Mouse (Mus musculus): ENCODE data around the gene Ttc27.
A peak's percentile ranks its signal among the peaks of the same experiment; 100 is the strongest.

Gene Ttc27

DNA sequence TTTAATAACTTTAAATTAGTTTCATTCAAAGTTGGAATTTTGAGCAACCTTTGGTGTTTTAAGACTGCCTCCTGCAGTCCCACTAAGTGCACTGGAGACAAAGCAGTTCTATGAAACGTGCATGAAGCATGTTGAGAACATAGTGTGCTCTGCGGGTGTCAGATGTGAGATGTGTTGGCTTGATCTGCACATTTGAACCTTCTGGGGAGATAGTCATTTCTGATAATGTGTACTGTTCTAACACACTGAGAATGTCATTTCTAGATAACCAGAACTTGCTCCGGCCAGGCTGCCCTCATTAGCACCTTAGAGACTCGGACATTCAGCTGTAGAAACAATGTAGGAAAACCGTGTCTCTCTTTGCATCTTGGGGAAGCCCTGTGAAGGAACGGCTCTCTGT is 126.0 kb downstream of the Ttc27 start:
- no peak for DNase-seq

DNA sequence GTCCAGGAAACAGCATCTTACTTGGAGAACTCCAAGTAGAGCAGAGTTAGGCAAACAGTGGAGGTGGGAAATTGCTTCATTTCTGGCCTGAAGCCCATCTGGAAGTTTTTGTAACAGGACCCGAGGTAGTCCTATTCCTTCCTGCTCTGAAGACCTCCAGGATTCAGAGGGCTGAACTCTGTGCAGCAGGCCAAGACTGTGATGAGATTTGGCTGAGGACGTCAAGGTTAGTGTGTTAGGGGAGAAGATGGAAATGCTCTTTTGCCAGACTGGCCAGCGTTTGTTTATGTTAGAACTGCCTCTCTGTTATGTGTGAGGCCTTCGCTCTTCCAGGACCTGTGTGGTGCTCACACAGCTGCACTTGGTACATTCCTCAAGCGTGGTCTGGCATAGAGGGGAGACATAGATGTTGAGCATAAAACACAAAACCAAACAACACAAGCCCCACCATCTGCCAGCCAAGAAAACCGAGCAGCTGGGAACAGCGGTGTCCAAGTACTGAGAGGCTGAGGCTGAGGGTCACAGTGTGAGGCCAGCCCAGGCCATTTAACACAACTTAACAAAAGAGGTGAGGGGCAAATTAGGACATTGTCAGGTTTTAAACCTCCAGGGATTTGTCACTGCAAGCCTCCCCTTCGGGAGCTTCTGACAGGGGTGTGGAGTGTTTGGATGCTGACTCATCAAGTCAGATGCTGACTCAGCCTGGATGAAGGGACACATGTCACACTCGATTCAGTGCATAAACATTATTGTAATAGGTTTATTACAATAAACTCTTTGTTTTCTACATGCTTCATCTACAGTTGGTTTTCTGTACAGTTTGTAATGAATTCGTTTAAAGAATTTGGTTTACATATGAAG is 128.7 kb downstream of the Ttc27 start:
- peak; percentile 21 for DNase-seq

DNA sequence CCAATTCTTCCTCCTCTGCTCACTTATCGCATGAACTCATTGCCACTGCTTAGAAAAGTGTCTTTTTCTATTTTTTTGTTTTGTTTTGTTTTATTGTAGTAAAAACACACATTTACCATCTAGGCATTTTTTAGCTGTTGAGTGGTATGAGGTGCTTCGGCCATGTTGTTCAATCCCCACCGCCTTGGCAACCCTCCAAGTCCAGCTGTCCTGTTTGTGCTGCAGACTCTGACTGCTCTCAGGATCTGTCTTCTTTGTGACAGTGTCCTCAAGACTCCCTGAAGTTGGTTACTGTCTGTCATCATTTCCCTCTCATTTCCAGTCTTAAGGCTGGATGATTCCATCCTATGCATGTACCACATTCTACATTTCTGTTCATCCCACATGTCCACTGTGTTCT is 132.7 kb downstream of the Ttc27 start:
- DNase-seq = no peak

DNA sequence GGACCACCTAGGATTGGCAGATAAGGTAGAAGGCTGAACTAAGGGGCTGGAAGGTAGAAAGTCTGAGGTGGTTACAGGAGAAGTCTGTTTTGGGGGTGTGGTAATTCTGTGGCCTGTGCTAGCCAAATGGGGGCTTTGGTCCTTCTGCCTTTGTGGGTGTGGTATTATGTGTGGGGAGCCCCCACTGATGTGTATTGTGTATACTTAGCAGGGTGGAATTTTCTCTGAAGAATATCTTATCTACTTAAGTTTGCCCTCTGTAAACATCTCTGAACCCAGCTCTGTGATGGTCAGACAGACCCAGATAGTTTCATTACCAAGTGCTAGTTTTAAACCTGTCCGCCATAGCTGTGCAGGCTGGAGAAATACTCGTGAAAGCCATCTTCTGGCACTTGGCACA is 141.8 kb downstream of the Ttc27 start:
- DNase-seq = no peak

DNA sequence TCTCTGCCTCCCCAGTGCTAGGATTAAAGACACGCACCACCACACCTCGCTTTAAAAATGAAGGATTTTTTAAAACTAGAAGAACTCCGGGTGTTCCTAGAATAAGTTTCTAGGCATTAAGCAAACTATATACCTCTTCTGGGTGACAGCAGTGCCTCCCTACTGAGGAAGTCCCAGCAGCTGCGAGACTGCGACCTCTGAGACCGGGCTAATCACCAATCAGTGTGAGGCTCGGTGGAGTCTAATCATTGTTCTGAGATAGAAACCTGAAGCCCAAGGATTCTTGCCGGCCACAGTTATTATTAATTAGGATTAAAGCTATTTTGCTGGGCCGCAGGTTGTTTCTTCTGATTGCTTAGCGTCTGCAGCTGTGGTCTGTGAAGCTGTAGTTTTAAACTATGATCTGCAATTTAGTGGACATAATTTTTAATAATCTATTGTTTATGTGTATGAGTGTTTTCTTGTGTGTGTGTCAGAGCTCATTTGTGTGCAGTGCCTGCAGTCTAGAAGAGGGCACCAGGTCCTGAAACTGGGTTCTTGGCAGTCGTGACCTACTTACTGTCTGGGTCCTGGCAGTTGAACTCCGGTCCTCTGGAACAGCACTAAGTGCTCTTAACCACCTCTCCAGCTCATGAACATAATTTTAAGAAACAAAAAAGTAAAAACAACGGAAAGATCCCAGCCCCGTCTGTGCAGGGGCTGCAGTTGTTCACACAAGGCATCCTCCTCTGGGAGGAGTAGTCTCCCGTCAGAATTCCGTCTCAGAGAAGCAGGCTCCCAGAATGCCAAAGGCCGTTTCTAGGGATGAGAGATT is 142.9 kb downstream of the Ttc27 start:
- DNase-seq = no peak

DNA sequence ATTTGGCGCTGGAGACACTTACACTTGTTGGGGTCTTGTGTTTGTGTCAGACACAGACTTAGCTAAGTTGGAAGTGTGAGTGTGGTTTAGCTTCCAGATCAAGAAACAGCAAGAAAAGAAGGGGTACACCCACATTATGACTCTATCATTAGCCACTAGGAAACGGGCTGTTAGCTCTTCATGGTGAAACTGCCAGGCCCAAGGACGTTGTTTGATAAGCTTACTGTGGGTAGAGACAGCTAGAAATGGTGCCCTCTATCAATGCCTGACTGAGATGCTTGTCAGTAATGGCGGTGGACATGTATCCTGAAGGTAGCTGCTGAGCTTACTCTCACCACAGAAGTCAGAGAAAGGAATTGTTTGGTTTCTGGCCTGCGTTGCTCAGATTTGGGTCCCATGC is 146.3 kb downstream of the Ttc27 start:
- no peak for DNase-seq

DNA sequence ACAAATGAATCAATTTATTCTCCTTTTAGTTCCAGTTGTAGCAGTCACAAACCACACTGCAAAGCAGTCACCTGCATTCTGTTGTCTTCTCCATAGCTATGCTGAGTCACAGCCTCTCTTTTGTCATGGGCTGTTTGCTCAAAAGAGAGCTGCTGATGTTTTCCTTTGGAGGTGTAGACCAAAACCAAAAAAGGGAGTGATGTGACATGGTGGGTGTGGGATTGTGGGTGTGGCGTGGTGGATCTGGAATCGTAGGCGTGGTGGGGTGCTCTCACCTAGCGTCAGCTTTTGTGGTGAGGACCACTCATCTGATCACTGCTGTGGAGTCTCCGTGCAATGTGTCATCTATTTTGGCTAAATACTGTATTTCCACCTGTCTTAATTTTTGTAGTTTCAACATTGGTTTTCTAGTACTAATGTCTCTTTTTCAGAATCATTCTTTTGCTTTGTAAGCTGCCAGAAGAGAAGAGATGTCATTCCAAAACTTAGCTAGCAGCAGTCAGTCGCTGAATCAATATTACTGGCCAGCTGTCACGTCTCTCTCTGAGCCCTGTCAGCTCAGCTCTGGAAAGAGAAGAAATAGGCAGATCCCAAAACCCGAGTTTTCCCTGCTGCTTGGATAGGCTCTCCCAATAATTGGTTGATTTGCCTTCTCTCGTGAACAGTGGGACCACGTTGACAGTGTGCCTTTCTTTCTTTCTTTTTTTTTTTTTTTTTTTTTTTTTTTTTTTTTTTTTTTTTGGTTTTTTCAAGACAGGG is 147.4 kb downstream of the Ttc27 start:
- no peak for DNase-seq

DNA sequence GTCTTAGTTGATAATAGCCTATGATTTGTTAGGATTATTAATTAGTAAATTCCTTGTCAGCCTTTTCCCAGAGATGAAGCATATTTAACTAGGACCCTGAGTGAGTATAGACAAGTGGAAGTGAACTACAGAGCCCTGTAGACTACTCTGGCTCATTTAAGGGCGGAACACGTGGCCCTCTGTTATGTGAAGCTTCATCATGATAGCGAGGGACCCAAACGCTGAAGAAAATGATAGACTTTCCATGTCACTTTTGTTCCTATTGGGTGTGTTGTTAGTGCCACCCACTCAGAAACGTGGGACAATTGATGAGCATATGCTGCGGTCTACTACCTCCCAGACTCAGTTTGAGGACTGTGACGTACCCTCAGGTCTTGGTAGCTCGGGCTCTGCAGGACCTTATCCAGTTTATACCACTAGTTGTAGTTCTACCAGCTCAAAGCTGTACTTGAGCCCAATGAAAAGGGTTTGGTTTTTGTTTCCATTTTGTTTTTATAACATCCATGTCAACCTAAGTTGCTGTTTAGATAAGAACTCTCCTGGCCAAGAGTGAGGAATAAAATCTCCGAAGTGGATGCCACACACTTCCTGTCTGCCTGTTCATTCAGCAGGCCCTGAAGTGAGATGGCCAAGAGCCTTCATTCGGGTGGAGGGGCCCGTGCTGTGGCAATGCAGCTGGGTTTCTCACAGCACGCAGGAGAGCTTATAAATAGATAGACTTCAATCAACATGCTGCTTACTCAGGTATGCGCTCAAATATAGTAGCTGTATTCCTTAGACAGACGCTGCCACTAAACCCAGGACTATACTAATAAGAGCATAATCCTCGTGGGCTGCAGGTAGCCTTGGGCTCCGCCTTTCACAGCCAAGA is 148.4 kb downstream of the Ttc27 start:
- no peak for DNase-seq

DNA sequence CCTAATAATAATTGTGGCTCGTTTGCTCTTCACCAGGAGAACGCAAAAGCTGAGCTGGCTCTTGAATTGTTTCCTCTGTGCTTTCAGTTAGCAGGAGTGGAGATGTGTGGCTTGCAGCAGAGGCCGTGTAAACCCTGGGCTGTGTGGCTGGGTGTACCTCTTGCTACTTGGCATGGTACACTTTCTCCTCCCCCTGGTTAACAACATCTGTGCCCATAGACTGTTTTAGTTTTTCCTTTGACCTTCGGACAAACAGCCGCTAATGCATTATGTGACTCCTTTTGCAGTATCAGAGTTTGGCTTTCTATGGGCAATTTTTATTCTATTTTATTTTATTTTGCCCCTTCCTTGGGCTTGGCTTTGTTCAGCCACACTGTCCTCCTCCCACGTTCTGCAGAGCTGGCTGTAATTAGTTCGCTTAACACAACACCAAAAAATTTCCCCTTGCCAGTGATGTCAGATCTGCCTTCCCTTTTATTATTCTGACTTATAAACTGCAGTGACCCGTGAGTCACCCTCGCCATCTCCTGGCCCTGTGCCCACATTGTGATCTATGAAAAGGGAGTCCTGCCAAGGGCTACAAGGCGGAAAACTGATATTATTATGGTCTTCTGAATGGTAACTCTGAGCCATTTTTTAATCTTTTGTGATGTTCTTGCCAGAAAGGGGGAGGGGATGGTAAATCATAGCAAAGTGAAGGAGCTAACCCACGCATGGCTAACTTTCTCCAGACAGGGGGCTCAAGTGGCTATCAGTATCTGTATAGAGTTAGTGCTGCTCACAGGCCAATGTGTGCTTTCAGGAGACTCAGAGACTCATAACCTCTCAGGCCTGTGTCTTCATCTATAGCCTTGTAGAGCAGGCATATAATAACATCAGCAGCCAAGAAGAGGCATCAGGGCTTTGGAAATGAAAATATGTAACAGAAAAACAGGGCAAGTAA is 149.3 kb downstream of the Ttc27 start:
- peak; percentile 74 for DNase-seq

DNA sequence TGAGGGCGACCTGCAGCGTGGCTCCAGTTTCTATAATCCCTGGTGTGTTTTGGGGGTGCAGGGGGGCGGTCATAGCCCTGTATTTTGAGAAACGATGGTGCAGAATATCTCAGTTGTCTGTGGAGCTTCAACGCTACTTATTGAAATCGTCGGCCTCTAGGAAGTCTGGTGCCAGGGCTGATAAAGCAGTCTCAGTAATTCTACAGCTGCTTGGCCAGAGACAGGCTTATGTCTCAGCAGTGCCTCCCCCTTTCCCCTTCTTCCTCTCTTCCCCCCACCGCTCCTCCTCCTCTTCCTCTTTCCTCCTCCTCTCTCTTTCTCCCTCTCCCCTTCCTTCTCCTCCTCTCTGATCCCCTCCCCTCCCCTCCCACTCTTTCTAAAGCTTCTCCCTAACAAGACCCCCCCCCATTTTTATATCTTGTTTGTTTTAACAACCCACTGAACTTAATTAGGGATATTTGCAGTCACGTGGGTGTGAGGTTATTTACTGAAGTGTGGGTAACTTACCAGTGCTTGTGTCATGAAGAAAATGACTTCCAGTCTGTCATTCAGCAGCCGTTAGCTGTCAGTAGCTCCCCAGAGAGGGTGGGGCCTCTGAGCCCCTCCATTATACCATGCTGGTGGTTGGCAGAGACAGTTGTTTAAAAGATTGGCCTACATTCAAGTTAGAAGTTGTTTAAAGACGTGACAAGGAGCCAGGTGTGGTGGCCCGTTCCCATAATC is 150.8 kb downstream of the Ttc27 start:
- no peak for DNase-seq

DNA sequence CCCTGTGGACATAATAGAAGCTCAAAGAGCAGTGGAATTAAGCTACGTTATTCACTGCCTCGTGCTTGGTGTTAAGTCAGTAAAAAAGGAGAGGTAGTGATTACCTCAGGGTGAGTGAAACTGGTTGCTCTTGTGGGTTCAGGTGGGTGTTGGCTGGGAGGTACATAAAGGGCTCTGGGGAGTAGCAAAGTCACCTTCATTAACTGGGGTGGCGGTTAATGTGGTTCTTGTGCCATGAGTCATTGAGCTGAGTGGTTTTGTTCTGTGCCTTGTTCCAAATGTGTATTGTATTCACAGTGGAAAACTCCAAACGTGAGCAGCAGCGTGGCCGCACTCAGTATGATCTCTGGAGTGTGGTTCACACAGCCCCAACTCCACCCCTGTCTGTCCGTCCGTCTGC is 152.0 kb downstream of the Ttc27 start:
- DNase-seq = peak; percentile 28

DNA sequence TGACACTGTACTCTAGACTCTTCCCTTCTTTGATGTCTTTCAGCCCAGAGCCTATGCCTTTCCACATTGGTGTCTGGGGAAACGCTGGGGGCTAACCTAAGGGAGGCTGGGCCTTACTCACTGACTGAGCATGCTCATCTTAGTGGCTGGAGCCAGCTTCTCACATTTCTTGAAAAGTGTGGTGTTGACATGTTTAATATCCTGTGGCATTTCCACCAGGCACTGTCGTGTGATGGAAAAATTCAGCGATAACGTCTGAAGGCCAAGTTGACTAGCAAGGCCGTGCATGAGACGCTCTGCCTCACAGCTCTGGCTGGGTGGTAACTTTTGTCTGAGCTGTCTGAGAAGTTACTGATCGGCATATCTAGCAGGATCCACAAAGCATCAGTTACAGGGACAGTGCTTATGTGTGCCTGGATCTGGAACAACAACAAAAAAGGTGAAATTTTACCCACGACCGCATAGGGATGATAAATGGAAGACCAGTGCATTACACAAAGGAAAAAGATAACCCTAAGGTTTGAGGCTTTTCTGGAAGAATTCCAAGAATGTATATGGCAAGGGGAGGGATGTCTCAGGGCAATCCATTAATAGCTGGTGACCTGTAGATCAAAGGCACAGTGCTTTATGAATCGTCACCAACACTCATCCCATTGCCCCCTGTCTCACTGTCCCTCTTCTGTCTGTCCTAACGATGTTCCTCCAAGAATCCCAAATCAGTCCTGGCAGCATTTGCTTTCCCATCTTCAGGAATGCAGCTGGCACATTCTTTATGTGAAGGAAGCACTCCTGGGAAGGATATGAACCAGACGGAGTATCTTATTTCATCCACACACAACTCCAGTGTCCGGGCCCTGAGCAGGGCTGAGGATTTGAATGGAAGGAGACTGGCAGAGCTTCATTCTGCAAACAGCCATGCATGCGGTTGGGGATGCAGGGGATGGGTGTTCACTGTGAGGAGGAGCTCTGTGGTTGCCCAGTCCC is 152.9 kb downstream of the Ttc27 start:
- DNase-seq = no peak

DNA sequence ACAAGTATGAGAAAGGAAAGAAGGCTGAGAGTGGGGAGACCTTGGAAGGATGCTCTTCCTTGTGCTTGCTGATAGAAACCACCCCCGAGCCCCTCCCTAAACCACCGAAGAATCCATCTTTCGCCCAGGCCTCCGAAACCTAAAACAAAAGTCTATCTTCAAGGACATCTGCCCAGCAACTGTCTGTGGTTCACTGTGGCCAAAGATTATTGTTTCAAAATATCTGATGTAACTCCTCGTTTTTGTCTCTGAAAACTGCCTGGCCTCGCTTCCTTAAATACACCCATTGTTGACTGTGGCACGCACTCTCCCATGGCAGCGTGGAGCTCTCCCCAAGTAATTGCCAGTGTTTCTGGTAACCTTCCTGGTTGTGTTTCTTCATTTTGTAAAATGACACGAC is 155.0 kb downstream of the Ttc27 start:
- DNase-seq = no peak

DNA sequence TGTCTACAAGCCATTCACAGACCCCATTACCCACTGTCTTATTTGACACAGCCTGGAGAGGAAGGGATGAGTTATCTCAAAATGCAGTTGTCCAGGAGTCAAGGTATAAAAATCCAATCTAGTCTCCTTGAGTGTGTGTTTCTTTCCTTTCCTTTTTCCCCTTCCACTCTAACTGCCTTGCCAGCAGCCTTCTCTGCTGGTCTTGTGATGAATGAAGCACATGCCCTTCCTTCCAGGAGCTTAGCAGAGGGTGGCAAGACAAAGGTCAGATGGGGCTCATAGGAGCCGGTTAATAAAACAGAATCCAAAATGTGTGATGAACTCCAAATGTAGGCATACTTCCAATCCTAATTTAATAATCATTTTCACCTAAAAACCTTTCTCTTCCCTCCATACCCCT is 156.2 kb downstream of the Ttc27 start:
- DNase-seq = no peak

DNA sequence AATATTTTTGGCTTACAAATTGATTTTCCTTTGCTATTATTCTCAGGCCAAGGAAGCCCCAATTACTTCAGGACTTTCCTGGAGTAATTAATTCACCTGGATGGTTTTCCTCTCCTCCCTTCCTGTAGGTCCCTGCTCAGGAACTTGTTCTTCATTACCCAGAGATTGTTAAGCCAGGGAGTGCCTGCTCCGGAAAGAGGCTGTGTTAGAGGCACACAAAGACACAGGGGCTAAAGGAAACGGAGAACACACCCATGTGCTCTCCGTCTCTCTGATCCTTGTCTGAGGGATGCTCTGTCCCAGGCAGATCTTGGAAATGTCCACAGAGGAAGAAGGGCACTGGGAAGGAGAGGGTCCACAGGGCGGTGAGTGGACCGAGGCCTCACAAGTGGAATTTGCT is 158.2 kb downstream of the Ttc27 start:
- peak; percentile 32 for DNase-seq

DNA sequence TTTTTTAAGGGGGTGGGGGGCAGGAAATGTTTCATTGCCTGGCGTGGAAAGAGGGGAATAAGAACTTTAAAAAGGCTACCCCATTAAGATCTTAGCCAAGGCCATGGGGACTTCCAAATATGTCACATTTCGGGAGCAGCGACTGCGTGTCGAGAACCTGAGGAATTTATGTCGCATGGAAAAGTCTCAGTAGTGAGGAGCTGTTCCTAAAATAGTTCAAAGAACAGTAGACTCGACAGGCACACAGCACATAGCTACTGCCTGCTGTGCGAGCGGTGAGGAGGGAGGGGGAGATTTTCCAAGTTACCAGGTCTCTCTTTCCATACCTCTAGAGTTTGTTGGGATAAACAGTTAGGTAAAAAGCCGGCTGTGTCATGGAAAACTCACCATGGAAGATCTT is 159.4 kb downstream of the Ttc27 start:
- DNase-seq = no peak

DNA sequence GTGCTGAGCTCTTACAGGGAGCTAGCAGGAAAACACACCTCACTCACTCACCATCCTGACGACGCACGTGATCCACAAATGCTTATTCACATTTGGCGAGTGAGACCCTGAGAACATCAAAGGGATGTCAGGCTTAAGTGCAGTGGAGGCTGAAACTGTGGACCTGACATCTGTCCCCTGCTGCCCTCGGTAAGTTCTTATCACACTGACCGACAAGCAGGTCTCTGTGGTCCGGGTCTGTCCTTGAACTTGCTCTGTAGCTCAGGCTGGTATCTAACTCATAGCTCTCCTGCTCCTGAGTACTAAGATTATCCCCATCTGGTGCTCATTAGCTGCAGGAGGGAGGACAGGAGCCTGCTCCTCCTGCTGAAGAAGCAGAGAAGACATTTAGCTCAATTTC is 162.2 kb downstream of the Ttc27 start:
- DNase-seq = no peak

DNA sequence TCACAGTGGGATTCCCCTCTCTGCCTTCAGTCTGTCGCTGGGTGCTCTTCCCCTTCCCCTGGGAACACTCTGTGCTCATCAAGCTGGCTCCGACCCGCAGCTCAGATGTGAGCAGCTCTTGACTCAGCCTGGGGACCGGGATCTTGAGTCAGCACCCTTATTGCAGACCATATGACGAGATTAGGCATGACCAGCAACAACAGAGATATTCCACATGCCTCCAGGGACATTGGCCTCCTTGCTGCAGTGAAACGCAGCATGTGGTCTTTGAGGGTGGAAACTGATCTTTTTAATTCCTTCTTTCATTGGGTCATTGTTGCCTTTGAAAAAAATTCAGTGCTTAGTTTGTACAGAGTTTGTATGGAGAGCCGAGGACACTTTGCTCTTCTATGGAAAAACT is 169.5 kb downstream of the Ttc27 start:
- DNase-seq = no peak

DNA sequence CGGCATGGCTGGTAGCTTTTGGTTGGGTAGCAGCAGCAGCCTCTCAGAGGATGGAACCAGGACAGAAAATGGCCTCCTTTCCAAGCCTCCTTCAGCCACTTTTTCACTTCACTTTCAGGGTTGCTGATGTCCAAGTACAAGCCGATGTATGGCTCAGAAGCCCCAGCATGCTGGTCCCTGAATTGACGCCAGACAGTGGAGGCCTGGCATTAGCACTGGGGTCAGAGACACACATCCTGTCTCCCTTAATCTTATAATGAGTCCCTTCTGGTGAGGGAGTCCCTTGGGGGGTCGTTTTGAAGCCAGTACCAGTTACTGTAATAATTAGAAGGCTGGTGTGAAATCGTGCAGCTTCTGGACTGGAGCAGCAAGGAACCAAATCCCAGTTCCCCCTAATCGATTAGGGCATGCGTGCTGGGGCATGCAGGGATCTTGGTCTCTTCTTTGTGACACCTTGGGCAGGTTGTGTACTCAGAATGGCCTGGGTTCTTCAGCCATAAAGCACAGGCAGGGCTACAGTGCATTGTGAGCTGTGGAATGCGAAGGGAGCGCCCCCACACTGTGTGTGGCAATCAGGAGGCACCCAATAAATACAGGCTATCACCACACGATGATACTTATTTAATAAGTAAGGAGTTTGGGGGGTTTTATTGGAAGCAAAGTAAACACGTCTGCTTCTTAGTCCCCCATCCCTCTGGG is 171.5 kb downstream of the Ttc27 start:
- DNase-seq = no peak

Data from kidney, adult 11 months (tissue).